Mouse (Mus musculus) layer of hippocampus, adult 18-20 months (tissue): ENCODE data around the gene Hist1h2bl. TPM values are rescaled to one million over a fixed set of nuclear protein-coding genes. Genes with fewer than 3 reads are reported as not detected.
A peak's percentile ranks its signal among the peaks of the same experiment; 100 is the strongest.
"Not testable (repeated sequence)": the region's sequence is repeated elsewhere in the genome, so short reads cannot be mapped to it uniquely, and the experiment has no call there.

Source experiments
- DNase-seq, 2 experiments: peaks; one replicate each; pipeline ENCODE4 v3.0.0; 2022; ENCODE audit warnings: low spot score in 2 of 2
- total RNA-seq, 2 experiments: library from RNA; stranded (reverse); gene quantifications; 2 replicates each; pipeline ENCODE4 v1.2.3; 2021

Hist1h2bl gene
- total RNA-seq, 2 experiments from 2014 or later, result 27.6 to 36.7 TPM

- no peak for DNase-seq
Measured at GRCm38 (mm10) chr13:21722993-21723836, 7.3 kb upstream of the Hist1h2bl start.

- DNase-seq, result no peak
Measured at GRCm38 (mm10) chr13:21722373-21722925, 6.5 kb upstream of the Hist1h2bl start.

GRCm38 (mm10) chr13:21721757-21722372 lies 5.9 kb upstream of the Hist1h2bl start, which contains the start of gene Hist1h2bm:
Gene Hist1h2bm, plus strand, starts transcription at chr13:21722044.
- peak; percentile 48 to 85 for DNase-seq

- not testable (repeated sequence) for DNase-seq
Measured at GRCm38 (mm10) chr13:21721107-21721756, 5.3 kb upstream of the Hist1h2bl start.

GRCm38 (mm10) chr13:21718381-21719080 lies 2.6 kb upstream of the Hist1h2bl start:
- no peak for DNase-seq

- DNase-seq, result peak; percentile 84 to 94
Measured at GRCm38 (mm10) chr13:21717397-21718357, 1.7 kb upstream of the Hist1h2bl start, which contains the start of gene Hist1h3h. Gene Hist1h3h, plus strand, starts transcription at chr13:21717659.

- DNase-seq, result peak in 1 of 2 experiments; percentile 22
Measured at GRCm38 (mm10) chr13:21716540-21717391, 823 bp upstream of the Hist1h2bl start.

GRCm38 (mm10) chr13:21715131-21715863 lies 646 bp downstream of the Hist1h2bl start:
- DNase-seq, result peak; percentile 6 to 39

GRCm38 (mm10) chr13:21714725-21715124 lies 1.2 kb downstream of the Hist1h2bl start:
- DNase-seq, result peak; percentile 34 to 86

GRCm38 (mm10) chr13:21711698-21712097 lies 4.2 kb downstream of the Hist1h2bl start:
- no peak for DNase-seq

- peak; percentile 67 to 90 for DNase-seq
Measured at GRCm38 (mm10) chr13:21710821-21711525, 5.0 kb downstream of the Hist1h2bl start.

GRCm38 (mm10) chr13:21710031-21710711 lies 5.8 kb downstream of the Hist1h2bl start:
- DNase-seq, result peak; percentile 84 to 94

- no peak for DNase-seq
Measured at GRCm38 (mm10) chr13:21706669-21707068, 9.3 kb downstream of the Hist1h2bl start.

GRCm38 (mm10) chr13:21697811-21698210 lies 18.1 kb downstream of the Hist1h2bl start, which contains the start of gene Olfr1359:
Gene Olfr1359, plus strand, starts transcription at chr13:21698111.
- no peak for DNase-seq

- DNase-seq, result no peak
Measured at GRCm38 (mm10) chr13:21677305-21677704, 38.6 kb downstream of the Hist1h2bl start, which contains the start of gene Olfr1360. Gene Olfr1360, minus strand, starts transcription at chr13:21677405.
